13 mouse cellular contexts compared by ENCODE assay signal in genomic region chr8:12638446-12638845, GRCm38 (mm10).
"Had no signal": no experiment of that assay in that cellular context is flagged by ENCODE, and none has a peak within 500 bp of the region (broad histone marks: within the 10 kb centered on the region; RNA-seq: fewer than 3 reads in every experiment).

No protein-coding gene starts in this region.

- DNase-seq: gastrocnemius, postnatal 14 days; gastrocnemius, postnatal 36 days; heart, adult 18-20 months; heart, postnatal 10 days; heart, postnatal 4 days; kidney, adult 18-20 months; kidney, adult 8-10 months; kidney, postnatal 10 days; kidney, postnatal 25 days; kidney, postnatal 4 days; layer of hippocampus, adult 9-11 months; layer of hippocampus, postnatal 36 days; left cerebral cortex, postnatal 4 days had no signal
